Mouse (Mus musculus) cerebellum, adult 2 months (tissue): ENCODE measurements around the gene Plcb3. TPM values are rescaled to one million over a fixed set of nuclear protein-coding genes. Genes with fewer than 3 reads are reported as not detected.
A peak's percentile ranks its signal among the peaks of the same experiment; 100 is the strongest.

Experiments
- DNase-seq, 2 experiments: peaks; one replicate each; pipeline ENCODE4 v3.0.0; 2021
- H3K27ac ChIP-seq: fragments of 200-500 bp; 2 replicates; pipeline ENCODE4 v1.5.1; 2012; ENCODE audit warnings: low read length, control low read depth, inconsistent platforms; ENCODE audit not compliant: insufficient read depth
- H3K27me3 ChIP-seq: fragments of 200-500 bp; 2 replicates; pipeline ENCODE4 v1.6.1; 2012; ENCODE audit warnings: inconsistent platforms, mild to moderate bottlenecking, low read length, moderate library complexity; ENCODE audit not compliant: control insufficient read depth, insufficient read depth
- H3K4me1 ChIP-seq: fragments of 200-500 bp; 2 replicates; pipeline ENCODE4 v1.6.1; 2011; ENCODE audit warnings: low read length; ENCODE audit not compliant: control insufficient read depth, insufficient read depth
- H3K4me3 ChIP-seq: fragments of 200-500 bp; replicated peaks from 2 replicates; pipeline ENCODE3; 2011; ENCODE audit warnings: mild to moderate bottlenecking, low read depth, low read length, control low read depth; ENCODE audit not compliant: insufficient read depth
- CTCF ChIP-seq: fragments of 200-500 bp; IDR thresholded peaks from 2 replicates; pipeline ENCODE4 v1.5.1; 2011; ENCODE audit warnings: low read depth, mild to moderate bottlenecking, control low read depth, low read length, moderate library complexity, borderline replicate concordance; ENCODE audit not compliant: insufficient read depth
- POLR2A ChIP-seq: fragments of 200-500 bp; IDR thresholded peaks from 2 replicates; pipeline ENCODE4 v1.6.1; 2011; ENCODE audit warnings: low read length, control low read depth, borderline replicate concordance; ENCODE audit not compliant: insufficient read depth
- WGBS: fragments of 180-500 bp; shearing (Covaris S2); methylation state at CpG from one replicate; pipeline ENCODE4 v1.1.7; 2018; 5-methylcytosine and 5-hydroxymethylcytosine counted together
- polyA plus RNA-seq: library from polyadenylated mRNA; depleted of rRNA; stranded (reverse); fragments of >200 nt; gene quantifications from 2 replicates; pipeline ENCODE4 v1.2.3, GENCODE M21; 2012

Plcb3 gene
- polyA plus RNA-seq, 1 experiment: 53.2 TPM

DNA sequence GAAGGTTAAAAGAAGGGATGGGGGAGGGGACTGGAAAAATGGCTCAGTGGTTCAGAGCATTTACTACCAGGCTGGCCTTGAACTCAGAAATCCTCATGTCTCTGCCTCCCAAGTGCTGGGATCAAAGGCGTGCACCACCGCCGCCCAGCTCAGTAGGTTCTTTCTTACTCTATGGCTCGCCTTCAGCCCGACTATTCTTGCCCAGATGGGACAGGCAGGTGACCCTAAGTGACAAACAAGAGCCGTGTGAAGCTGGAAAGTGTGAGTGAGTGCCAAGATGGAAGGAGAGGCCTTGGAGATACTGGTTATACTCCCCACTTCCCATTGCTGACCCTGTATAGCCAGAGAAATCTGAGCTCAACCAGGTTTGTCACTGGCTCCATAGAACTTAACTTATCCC lies 32.6 kb downstream of the Plcb3 start:
- no peak for DNase-seq
- H3K4me3 ChIP-seq: no peak overlapping the region
- no peak overlapping the region for H3K27ac ChIP-seq
- peaks cover 29% of the 10 kb centered on the region for H3K4me1 ChIP-seq
- no peaks in the 10 kb centered on the region for H3K27me3 ChIP-seq
- WGBS: 91% methylated on average over 6 of the region's 6 CpGs
- TF ChIP-seq POLR2A (no peak), CTCF (no peak)

DNA sequence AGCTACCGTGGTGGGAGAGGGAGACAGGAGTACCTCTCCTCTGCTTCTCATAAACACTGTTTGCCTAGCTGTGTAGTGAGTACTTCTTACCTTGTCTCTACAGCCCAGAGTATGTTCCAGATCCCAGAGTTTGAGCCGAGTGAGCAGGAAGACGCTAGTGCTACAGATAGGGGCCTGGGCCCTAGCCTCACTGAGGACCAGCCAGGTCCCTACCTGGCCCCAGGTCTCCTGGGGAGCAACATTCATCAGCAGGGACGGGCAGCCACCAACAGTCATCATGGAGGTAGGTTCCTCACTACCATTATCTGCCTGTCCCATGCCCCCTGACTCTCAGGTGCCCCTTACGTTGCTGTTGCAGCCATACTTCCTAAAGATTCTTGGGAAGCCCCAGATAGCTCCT lies 33.5 kb downstream of the Plcb3 start:
- TF ChIP-seq POLR2A (no peak), CTCF (no peak)
- no peak for DNase-seq
- Histone ChIP-seq H3K27me3 (no peaks in the 10 kb centered on the region), H3K4me3 (peak overlapping the region; percentile 83), H3K27ac (peak overlapping the region; percentile 67), H3K4me1 (peaks cover 29% of the 10 kb centered on the region)
- WGBS: 20% methylated on average over 5 of the region's 5 CpGs

GRCm38 (mm10) chr19:6942249-6942691 lies 34.0 kb downstream of the Plcb3 start, which contains the start of gene Gpr137:
TSS of gene Gpr137 (minus strand) at chr19:6942480.
- peak; percentile 66 for TF ChIP-seq POLR2A
- no peak for TF ChIP-seq CTCF
- DNase-seq: peak; percentile 94 to 96
- Histone ChIP-seq H3K4me3 (peak within 1 kb of the TSS; percentile 83), H3K4me1 (peaks cover 29% of the 10 kb centered on the region), H3K27ac (peak within 1 kb of the TSS; percentile 67), H3K27me3 (no peaks in the 10 kb centered on the region)
- 1% methylated on average over 27 of the region's 27 CpGs for WGBS

DNA sequence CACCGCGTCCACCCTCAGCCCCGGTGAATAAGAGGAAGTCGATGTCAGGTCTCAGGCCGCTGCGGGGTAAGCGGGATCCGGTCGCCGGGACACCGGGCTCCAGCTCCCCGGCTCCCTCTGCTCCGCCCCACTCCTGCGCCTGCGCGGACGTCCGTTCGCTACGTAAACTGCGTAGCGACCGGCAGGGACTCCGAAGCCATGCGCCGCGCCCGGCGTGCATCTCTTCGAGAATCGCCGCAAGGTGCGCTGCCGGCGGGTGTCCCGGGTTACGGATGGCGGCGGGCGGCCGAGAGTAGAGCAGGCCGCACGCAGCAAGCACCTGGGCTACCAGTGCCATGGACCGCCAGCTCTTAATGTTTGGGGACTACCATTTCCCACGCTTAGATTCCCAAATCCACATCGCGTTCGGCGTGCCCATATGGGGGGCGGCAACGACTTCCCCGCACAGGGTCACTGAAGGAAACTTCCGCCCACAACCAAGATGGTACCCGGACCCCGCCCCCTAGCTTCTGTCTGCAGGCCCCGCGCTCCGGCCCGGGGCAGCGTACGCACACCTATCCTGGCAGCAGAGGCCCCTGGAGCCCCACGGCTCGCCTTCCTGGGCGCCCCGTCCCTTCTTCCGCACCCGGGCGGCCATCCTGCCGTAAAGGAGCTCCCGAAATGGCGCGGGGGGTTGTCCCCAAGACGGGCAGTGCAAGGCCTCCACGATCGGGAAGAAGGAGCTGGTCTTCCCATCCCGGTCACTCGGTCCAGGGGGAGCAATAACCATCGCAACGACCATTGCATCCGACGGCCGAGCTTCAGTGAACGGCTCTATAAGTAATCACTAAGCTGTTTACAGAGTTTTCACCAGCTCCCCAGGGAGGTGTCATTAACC lies 34.7 kb downstream of the Plcb3 start, which contains the start of gene Bad:
Gene Bad, plus strand, starts transcription at position 490 of the 877 bp plus-strand sequence.
- H3K4me1 ChIP-seq: peaks cover 29% of the 10 kb centered on the region

DNA sequence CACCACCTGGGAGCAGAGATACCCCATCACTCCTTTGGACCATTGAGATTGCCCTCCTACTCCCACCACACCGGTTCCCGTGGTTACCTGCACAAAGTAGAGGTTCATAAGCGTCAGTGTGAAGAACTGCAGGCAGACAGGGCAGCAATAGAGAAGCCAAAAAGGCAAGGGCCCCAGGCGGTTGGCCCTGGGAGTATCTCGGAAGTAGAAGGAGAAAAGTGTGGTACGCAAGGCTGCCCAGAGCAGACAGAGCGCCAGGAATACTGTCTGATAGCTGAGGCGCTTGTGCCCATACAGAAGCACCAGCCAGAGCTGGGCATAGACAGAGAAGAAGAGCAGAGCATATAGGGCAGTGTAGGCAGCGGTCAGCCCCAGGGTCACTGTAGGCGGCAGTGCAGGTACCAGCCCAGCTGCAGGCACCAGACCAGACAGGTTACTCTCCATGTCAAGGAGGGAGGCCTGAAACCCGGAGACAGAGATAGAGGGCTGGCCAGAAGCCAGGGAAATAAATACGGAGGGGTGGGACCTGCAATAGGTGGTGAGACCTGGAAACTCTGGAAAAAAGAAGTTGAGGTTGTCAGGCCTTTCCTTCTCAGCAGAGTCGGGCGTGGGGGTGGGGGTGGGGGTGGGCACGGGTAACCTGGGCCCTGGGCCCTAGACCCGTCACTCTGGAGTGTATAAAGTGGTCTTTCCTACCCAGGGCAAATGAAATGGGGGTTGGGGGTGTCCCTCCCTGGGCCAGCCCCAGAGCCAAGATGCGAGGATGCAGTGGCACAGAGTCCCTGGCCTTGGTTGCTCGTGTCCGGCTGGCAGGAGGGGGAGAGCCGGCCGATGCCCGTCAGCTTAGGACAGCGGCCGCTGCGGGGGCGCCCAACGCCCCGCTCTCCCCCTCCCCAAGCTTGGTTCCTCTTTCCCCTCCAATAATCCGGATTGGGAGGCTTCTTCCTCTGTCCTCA lies 35.6 kb downstream of the Plcb3 start:
- Histone ChIP-seq H3K4me3 (peak overlapping the region; percentile 83), H3K27ac (peak overlapping the region; percentile 71), H3K4me1 (peaks cover 29% of the 10 kb centered on the region), H3K27me3 (no peaks in the 10 kb centered on the region)
- peak; percentile 45 to 52 for DNase-seq
- WGBS: 15% methylated on average over 29 of the region's 29 CpGs
- TF ChIP-seq POLR2A: no peak
- no peak for TF ChIP-seq CTCF

More for the DNA sequence above, 34.7 kb downstream of the Plcb3 start, which contains the start of gene Bad:
- Histone ChIP-seq H3K4me3 (peak within 1 kb of the TSS; percentile 83), H3K27me3 (no peaks in the 10 kb centered on the region), H3K27ac (peak within 1 kb of the TSS; percentile 71)
- under 1% methylated on average over 83 of the region's 83 CpGs for WGBS
- peak; percentile 90 to 97 for DNase-seq
- no peak for TF ChIP-seq CTCF
- peak; percentile 71; the same call in 1 of the 2 replicates for TF ChIP-seq POLR2A

GRCm38 (mm10) chr19:6939106-6940002 lies 36.9 kb downstream of the Plcb3 start:
- H3K27me3 ChIP-seq: no peaks in the 10 kb centered on the region
- peak in 1 of 2 experiments; percentile 49 for DNase-seq
- peak overlapping the region; percentile 8 for H3K4me3 ChIP-seq
- WGBS: 50% methylated on average over 20 of the region's 20 CpGs
- peaks cover 32% of the 10 kb centered on the region for H3K4me1 ChIP-seq
- H3K27ac ChIP-seq: peak overlapping the region; percentile 13; the same call in 1 of the 2 replicates
- TF ChIP-seq POLR2A (no peak), CTCF (no peak)
